Mouse (Mus musculus): ENCODE data around the gene Tmem171.
A peak's percentile ranks its signal among the peaks of the same experiment; 100 is the strongest.

The Tmem171 gene

GRCm38 (mm10) chr13:98694773-98695314 is at the start of gene Tmem171:
TSS of gene Tmem171 (minus strand) at chr13:98694834.
- no peak for DNase-seq (ENCODE audit: low read depth, low spot score)

DNA sequence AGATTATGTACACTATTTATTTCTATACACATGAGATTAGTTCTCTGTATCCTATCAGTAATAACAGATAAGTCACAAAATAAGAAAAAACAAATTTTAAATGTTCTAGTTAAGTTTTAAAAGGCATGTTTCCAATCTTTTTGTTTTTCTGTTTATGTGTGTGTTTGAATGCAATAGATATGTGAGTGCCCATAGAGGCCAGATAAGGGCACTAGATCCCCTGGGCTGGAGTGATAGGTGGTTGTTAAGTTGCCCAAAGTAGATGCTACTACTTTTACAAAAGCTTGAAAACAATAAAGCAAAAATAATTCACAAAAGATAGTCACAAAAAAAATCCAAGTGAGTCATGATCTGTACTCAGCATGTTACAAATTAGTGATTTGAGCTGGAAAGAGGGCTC is 49.2 kb upstream of the Tmem171 start:
- DNase-seq (ENCODE audit: low read depth, low spot score), result no peak

DNA sequence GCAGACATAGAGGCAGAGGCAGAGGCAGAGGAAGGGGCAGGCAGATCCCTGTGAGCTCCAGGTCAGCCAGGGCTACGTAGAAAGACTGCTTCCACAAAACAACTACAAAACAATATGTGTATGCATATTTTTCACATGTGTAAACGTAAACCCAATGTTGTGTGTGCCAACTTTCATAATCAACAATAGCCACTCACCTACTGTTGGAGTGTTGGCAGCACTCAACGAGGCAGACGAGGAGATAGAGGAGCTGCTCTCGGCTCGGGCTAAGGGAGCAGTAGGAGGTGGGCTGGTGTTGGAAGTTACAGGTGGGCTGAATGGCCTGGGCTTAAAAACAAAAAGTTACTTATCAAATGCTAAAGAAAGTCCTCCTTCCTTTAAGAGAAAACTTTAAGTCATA is 48.6 kb upstream of the Tmem171 start:
- DNase-seq (ENCODE audit: low read depth, low spot score), result no peak

DNA sequence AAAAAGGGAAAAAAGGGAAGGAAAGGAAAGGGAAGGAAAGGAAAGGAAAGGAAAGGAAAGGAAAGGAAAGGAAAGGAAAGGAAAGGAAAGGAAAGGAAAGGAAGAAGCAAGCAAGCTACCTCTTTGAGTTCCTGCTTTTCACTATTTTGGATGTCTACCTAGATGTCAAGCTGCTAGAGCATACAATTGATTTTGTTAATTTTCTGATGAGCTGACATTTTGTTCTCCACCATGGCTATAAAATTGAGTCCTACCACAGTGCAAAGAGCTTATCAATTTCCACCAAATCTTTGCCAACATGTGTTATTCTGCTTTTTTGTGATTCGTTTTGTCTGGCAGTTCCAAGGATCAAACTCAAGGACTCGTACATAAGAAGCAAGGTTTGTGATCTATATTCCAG is 43.6 kb upstream of the Tmem171 start:
- DNase-seq (ENCODE audit: low read depth, low spot score), result no peak

DNA sequence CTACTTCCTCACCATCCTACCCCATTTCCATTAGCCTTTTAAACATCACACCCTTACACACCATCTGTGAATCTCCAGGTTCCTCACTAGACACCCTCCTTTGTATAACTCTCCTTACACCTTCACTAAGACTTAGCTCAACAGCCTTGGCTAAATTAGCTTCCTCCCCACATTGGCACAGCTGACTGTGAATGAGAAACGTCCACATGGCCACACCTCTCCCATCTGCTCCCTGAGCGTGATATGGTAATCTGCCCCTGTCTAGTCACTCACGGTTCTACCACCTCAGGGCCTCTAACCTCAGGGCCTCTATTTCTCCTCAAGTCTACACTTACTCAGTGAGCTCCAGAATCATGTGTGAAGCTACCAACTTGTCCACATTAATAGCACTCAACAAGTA is 38.7 kb upstream of the Tmem171 start:
- DNase-seq (ENCODE audit: low read depth, low spot score), result no peak

- peak; percentile 6 for DNase-seq (ENCODE audit: low read depth, low spot score)
These were observed 34.8 kb upstream of the Tmem171 start for GRCm38 (mm10) chr13:98729271-98730062.

DNA sequence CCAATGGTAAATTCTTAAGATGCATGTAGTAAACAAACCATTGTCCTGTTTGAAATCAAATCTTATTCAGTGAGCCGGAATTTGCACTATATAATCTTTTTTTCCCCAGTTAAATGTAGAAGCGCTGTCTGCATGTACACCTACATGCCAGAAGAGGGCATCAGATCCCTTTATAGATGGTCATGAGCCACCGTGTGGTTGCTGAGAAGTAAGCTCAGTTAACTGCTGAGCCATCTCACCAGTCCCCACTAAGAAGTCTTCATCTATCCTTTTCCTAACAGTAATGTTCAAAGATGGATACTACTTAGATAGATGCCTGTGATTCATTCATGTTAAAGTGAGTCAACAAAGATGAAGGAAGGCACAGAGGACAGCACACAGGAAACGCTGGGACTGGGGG is 31.9 kb upstream of the Tmem171 start:
- DNase-seq (ENCODE audit: low read depth, low spot score), result peak; percentile 8

DNA sequence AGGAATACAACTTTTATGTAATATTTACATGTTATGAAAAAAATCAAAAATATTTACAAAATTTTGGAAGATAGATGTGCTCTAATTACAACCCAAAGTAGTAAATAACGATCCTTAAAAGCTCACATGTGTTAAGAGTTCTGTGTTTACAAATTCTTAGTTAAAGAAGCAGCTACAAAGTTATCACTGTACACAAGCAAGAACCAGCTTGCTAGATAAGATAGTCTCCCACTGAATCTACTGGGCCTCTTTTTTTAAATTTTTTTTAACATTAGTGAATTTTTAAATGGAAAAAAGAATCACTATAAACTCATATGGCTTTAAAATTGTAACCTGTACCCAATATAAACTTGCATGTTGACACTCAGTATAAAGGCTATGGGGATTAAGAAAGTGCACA is 28.8 kb upstream of the Tmem171 start:
- DNase-seq (ENCODE audit: low read depth, low spot score), result no peak

DNA sequence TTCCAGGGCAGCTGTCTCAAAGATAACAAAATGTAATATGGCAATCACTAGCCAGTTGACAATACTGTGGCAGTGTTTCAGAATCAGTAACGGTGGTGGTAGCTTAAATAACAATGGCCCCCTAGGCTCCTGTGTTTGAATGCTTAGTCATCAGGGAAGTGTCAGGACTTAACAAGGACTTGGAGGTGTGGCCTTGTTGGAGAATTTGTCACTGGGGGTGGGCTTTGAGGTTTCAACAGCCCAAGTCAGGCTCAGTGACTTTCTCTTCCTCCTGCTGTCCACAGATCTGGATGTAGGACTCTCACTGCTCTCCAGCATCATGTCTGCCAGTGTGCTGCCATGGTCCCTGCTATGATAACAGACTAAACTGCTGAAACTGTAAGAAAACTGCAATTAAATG is 27.7 kb upstream of the Tmem171 start:
- no peak for DNase-seq (ENCODE audit: low read depth, low spot score)

DNA sequence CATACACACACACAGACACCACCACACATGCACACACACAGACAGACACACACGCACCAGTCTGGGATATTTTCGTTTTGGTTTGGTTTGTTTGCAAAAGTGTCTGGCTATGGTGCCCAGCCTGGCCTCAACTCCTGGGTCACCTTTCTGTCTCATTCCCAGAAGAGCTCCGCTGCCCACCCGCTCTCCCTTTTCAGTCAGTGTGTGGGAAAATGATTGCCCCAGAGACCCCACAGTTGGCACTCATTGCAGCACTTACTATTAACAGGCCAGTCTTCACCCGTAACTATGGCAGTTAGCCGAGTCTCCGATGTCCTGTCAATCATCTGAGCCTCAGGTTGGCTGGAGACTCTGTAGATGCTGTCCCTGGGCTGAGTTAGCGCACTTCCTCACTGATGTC is 21.5 kb upstream of the Tmem171 start:
- no peak for DNase-seq (ENCODE audit: low read depth, low spot score)

GRCm38 (mm10) chr13:98715443-98715990 is 20.9 kb upstream of the Tmem171 start:
- DNase-seq (ENCODE audit: low read depth, low spot score), result no peak

GRCm38 (mm10) chr13:98710655-98711054 is 16.0 kb upstream of the Tmem171 start:
- no peak for DNase-seq (ENCODE audit: low read depth, low spot score)

GRCm38 (mm10) chr13:98710236-98710635 is 15.6 kb upstream of the Tmem171 start:
- no peak for DNase-seq (ENCODE audit: low read depth, low spot score)

DNA sequence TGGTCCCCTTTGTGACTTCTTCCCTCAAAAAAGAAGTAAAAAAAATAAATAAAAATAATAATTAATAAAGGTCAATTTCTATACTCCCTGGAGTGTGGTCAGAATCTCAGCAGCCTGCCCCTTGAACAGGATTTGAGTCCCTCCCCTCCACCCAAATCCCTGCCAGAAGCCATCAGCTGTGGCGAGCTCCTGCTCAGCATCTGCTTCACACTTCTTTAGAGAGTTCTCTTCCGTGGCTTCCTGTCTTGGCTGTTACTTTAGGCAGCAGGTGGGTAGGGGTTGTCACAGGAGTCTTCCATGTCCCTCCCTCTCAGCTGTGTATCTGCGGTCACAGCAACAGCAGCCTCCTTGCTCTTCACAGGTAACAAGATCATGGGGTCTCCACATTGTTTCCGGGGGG is 10.9 kb upstream of the Tmem171 start:
- DNase-seq (ENCODE audit: low read depth, low spot score), result no peak

DNA sequence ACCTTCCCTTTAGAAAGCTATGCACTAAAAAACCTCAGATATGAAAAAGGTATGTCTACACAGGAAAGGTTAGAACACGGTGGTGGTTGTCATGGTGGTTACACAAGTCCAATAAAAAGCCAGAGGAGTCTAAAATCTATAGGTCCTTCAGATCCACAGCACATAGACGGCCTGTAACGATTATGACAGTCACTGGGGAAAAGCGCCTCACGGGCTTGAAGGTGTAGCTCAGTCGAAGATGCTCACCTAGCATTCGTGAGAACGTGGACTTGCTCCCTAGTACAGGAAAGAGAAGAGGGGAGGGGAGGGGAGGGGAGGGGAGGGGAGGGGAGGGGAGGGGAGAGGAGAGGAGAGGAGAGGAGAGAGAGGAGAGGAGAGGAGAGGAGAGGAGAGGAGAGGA is 9.2 kb upstream of the Tmem171 start:
- no peak for DNase-seq (ENCODE audit: low read depth, low spot score)

DNA sequence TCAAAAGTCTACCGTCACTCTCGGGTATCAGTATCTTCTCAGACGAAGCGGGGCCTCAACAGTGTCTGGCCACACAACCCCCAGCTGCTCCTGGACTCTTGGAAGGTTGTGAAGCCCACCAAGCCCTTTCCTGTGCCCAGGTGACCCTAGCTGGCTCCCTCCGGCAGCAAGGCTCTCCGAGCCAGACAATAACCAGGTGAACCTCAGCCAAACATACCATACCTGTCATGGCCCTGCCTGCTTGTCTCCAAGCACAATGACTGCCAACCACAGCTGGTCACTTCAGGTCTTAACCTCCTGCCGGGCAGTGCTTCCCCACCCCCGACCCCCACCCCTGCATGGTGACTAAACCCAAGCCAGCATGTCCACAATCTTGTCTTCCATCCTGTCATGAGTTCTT is 7.7 kb upstream of the Tmem171 start:
- DNase-seq (ENCODE audit: low read depth, low spot score), result no peak

- no peak for DNase-seq (ENCODE audit: low read depth, low spot score)
These were observed 6.7 kb upstream of the Tmem171 start for GRCm38 (mm10) chr13:98701309-98701675.

DNA sequence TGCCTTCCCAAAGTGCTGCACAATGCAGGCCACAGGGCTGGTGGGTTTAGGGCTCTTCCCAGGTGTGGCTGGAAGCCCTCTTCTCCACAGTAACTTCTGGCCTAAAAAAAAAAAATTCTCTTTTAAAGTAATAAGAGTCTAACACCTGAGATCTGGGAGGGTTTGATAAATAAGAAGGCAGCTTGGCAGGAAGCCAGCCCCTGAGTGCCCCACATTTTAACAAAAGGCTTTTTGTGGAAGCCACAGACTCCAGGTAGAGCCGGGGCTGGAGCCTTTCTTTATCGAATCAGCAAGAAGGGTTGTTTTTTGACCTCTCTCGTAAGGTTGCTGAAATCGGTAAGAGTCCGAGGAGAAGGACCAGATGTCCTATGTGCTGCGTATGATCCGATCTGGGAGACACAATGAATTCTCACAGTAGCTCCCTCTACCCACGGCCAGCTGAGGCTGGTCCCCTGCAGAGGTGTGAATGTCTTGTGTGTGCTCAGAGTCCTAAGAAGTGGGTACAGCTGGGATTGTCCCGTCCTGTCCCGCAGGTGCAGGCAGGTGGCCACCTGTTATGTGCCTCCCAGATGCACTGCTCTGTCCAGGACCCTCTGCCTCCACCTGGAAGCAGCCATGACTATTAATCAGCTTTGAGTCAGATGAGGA is 6.2 kb upstream of the Tmem171 start:
- no peak for DNase-seq (ENCODE audit: low read depth, low spot score)

- DNase-seq (ENCODE audit: low read depth, low spot score), result no peak
These were observed 5.4 kb upstream of the Tmem171 start for GRCm38 (mm10) chr13:98699982-98700540.

GRCm38 (mm10) chr13:98699051-98699744 is 4.6 kb upstream of the Tmem171 start:
- no peak for DNase-seq (ENCODE audit: low read depth, low spot score)

GRCm38 (mm10) chr13:98696716-98697115 is 2.1 kb upstream of the Tmem171 start:
- no peak for DNase-seq (ENCODE audit: low read depth, low spot score)

DNA sequence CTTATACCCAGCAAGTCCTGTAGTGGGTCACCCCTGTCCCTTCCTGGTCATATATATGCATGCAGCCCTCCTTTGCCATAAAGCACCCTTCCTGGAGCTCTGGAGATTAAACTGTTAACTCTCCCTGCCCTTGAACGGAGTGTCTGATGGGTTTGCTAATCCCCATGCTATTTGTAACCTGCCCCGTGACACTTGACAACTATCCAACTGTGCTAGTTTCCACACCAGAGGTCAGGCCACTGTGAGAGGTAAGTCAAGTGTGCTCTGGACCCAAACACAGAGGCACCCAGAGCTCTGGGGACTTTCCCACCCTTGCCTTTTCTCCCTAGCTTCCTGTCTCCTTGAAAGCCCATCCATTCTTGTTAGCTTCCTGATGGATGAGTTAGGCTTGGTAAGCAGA is 912 bp upstream of the Tmem171 start:
- no peak for DNase-seq (ENCODE audit: low read depth, low spot score)

Data from brain, embryonic 18.5 days (tissue).